Comparison of ENCODE assay signal across 7 mouse cellular contexts in the genomic region with DNA sequence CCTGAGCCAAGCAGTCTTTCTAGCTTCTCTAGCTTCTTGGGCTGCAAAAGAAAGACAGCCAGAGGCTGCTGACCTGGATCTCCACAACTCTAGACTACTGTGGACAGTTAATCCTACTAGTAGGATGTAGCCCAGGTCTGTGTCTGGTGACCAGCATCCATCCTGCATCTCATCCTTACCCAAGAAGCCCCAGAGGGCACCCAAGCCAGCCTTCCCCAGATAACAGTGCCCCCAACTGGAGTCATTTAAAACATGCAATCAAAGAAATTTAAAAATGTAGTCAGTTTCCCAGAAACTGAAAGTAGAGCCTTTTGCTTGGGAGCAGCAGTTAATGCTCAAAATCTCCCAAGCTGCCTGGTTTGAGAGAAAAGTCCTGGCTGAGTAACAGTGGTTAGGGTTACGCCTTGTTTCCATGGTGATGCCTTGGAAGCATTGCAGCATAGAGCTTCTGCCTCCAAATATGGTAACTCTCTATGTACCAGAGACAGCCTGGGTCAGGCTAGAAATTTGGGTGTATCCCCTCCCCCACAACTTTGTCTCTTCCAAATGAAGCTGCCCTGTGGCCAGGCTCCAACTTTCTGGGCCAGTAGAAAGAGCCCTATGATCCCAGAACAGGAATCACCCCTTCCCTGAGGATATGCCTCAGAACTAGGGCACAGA. TPM values are rescaled to one million over a fixed set of nuclear protein-coding genes. Genes with fewer than 3 reads are reported as not detected.
A peak's percentile ranks its signal among the peaks of the same experiment; 100 is the strongest.
DNase-seq lines count a peak whose midpoint lies in the region; ATAC-seq lines count a peak whose summit lies in the region.

No protein-coding gene starts in this region.

- no peak for ATAC-seq in monocyte, adult 5-6 weeks (replicated peaks; ENCODE audit: insufficient number of reproducible peaks, low FRiP score, low TSS enrichment, poor library complexity, severe bottlenecking)

- intact Hi-C loops in left cerebral cortex, postnatal 36 days (cut with DNase I) = no loop called here

- peak; percentile 7 to 12 for DNase-seq in monocyte, adult 2 months (ENCODE audit: low read depth in 1 of 2, low spot score in 2 of 2)
- DNase-seq in adrenal gland, postnatal 25 days = peak; percentile 15
- DNase-seq in frontal cortex, postnatal 36 days (ENCODE audit: low spot score in 2 of 2) = peak; percentile 44 to 62
- peak; percentile 34 for DNase-seq in kidney, adult 18-20 months
- peak; percentile 38 to 43 for DNase-seq in left cerebral cortex, postnatal 36 days (ENCODE audit: low spot score in 2 of 2)
- DNase-seq in right cerebral cortex, postnatal 4 days = peak; percentile 27

RNA-seq across cellular contexts. Expression of gene Pld6, which starts 54.9 kb away (rescaled TPM):
- not detected in 3 replicates for total RNA-seq in monocyte, adult 5-6 weeks (2017)
- total RNA-seq in adrenal gland, postnatal 25 days (2021) = 4.1 and 4.6 TPM in 2 replicates
- 1 to 10 TPM in 1 of 2 experiments, under 1 TPM in 1; 0.81 to 1.1 TPM for total RNA-seq in left cerebral cortex, postnatal 36 days (2021)
